Mouse (Mus musculus): Measurements from ENCODE around the gene Cacna1a. TPM values are rescaled to one million over a fixed set of nuclear protein-coding genes. Genes with fewer than 3 reads are reported as not detected.
A peak's percentile ranks its signal among the peaks of the same experiment; 100 is the strongest.

The Cacna1a gene
- polyA plus RNA-seq, 1 experiment from 2014 or later = 5.3 TPM

- H3K4me2 ChIP-seq (ENCODE audit: low read depth, severe bottlenecking) = peak overlapping the region; percentile 39
- no peak overlapping the region for H3K9ac ChIP-seq (ENCODE audit: low read length)
- no peaks in the 10 kb centered on the region for H3K36me3 ChIP-seq (ENCODE audit: control insufficient read depth, insufficient read depth, low read length)
- no peak overlapping the region for H3K4me3 ChIP-seq (ENCODE audit: low read depth, low read length)
- peak; percentile 59; the same call in 1 of the 2 replicates for ATAC-seq (ENCODE audit: insufficient number of reproducible peaks, low FRiP score, low TSS enrichment, low read depth)
- DNase-seq (ENCODE audit: low spot score) = peak; percentile 88
- peak overlapping the region; percentile 79 for H3K27ac ChIP-seq (replicated peaks; ENCODE audit: low read depth, low read length)
- 2% methylated on average over 14 of the region's 14 CpGs for WGBS
- no peaks in the 10 kb centered on the region for H3K9me3 ChIP-seq (ENCODE audit: control insufficient read depth, low read length)
- H3K4me1 ChIP-seq (ENCODE audit: control insufficient read depth, insufficient read depth, low read length) = peaks cover 11% of the 10 kb centered on the region; the same call in 1 of the 2 replicates
- no peaks in the 10 kb centered on the region for H3K27me3 ChIP-seq (ENCODE audit: control insufficient read depth, insufficient read depth, low read length)
Measured at GRCm38 (mm10) chr8:84647461-84647901, 259.2 kb downstream of the Cacna1a start.

GRCm38 (mm10) chr8:84650213-84650612 is 262.0 kb downstream of the Cacna1a start:
- Histone ChIP-seq H3K4me2 (ENCODE audit: low read depth, severe bottlenecking) (no peak overlapping the region), H3K9me3 (ENCODE audit: control insufficient read depth, low read length) (no peaks in the 10 kb centered on the region), H3K4me1 (ENCODE audit: control insufficient read depth, insufficient read depth, low read length) (peaks cover 20% of the 10 kb centered on the region), H3K36me3 (ENCODE audit: control insufficient read depth, insufficient read depth, low read length) (no peaks in the 10 kb centered on the region), H3K27me3 (ENCODE audit: control insufficient read depth, insufficient read depth, low read length) (no peaks in the 10 kb centered on the region), H3K9ac (ENCODE audit: low read length) (no peak overlapping the region; the same call in 1 of the 2 replicates), H3K4me3 (ENCODE audit: low read depth, low read length) (no peak overlapping the region), H3K27ac (replicated peaks; ENCODE audit: low read depth, low read length) (peak overlapping the region; percentile 89)
- DNase-seq (ENCODE audit: low spot score) (no peak), ATAC-seq (ENCODE audit: insufficient number of reproducible peaks, low FRiP score, low TSS enrichment, low read depth) (no peak)
- WGBS = 52% methylated on average over 3 of the region's 3 CpGs

- no peak for ATAC-seq (ENCODE audit: insufficient number of reproducible peaks, low FRiP score, low TSS enrichment, low read depth)
- Histone ChIP-seq H3K4me1 (ENCODE audit: control insufficient read depth, insufficient read depth, low read length) (peaks cover 32% of the 10 kb centered on the region), H3K36me3 (ENCODE audit: control insufficient read depth, insufficient read depth, low read length) (no peaks in the 10 kb centered on the region), H3K9ac (ENCODE audit: low read length) (peak overlapping the region; percentile 30; the same call in 1 of the 2 replicates), H3K4me2 (ENCODE audit: low read depth, severe bottlenecking) (peak overlapping the region; percentile 31), H3K27me3 (ENCODE audit: control insufficient read depth, insufficient read depth, low read length) (no peaks in the 10 kb centered on the region), H3K4me3 (ENCODE audit: low read depth, low read length) (peak overlapping the region; percentile 14; the same call in 1 of the 2 replicates), H3K27ac (replicated peaks; ENCODE audit: low read depth, low read length) (peak overlapping the region; percentile 87), H3K9me3 (ENCODE audit: control insufficient read depth, low read length) (no peaks in the 10 kb centered on the region)
- WGBS = 37% methylated on average over 9 of the region's 9 CpGs
- DNase-seq (ENCODE audit: low spot score) = peak; percentile 55
Measured at GRCm38 (mm10) chr8:84653092-84653631, 264.9 kb downstream of the Cacna1a start.

GRCm38 (mm10) chr8:84654597-84654996 is 266.4 kb downstream of the Cacna1a start:
- no peaks in the 10 kb centered on the region for H3K9me3 ChIP-seq (ENCODE audit: control insufficient read depth, low read length)
- H3K36me3 ChIP-seq (ENCODE audit: control insufficient read depth, insufficient read depth, low read length) = no peaks in the 10 kb centered on the region
- peak; percentile 62 for DNase-seq (ENCODE audit: low spot score)
- WGBS = 21% methylated on average over 4 of the region's 4 CpGs
- ATAC-seq (ENCODE audit: insufficient number of reproducible peaks, low FRiP score, low TSS enrichment, low read depth) = no peak
- no peaks in the 10 kb centered on the region for H3K27me3 ChIP-seq (ENCODE audit: control insufficient read depth, insufficient read depth, low read length)
- H3K27ac ChIP-seq (replicated peaks; ENCODE audit: low read depth, low read length) = peak overlapping the region; percentile 100
- 0 out of 2 replicates have a peak overlapping the region, but pooled peaks have one; percentile 9 for H3K9ac ChIP-seq (ENCODE audit: low read length)
- no peak overlapping the region for H3K4me3 ChIP-seq (ENCODE audit: low read depth, low read length)
- no peak overlapping the region; the same call in 1 of the 2 replicates for H3K4me2 ChIP-seq (ENCODE audit: low read depth, severe bottlenecking)
- H3K4me1 ChIP-seq (ENCODE audit: control insufficient read depth, insufficient read depth, low read length) = peaks cover 42% of the 10 kb centered on the region

GRCm38 (mm10) chr8:84655336-84656190 is 267.3 kb downstream of the Cacna1a start:
- under 1% methylated on average over 15 of the region's 15 CpGs for WGBS
- peak; percentile 80 for ATAC-seq (ENCODE audit: insufficient number of reproducible peaks, low FRiP score, low TSS enrichment, low read depth)
- H3K4me1 ChIP-seq (ENCODE audit: control insufficient read depth, insufficient read depth, low read length) = peaks cover 43% of the 10 kb centered on the region
- H3K9ac ChIP-seq (ENCODE audit: low read length) = peak overlapping the region; percentile 81
- H3K9me3 ChIP-seq (ENCODE audit: control insufficient read depth, low read length) = no peaks in the 10 kb centered on the region
- H3K27me3 ChIP-seq (ENCODE audit: control insufficient read depth, insufficient read depth, low read length) = no peaks in the 10 kb centered on the region
- no peaks in the 10 kb centered on the region for H3K36me3 ChIP-seq (ENCODE audit: control insufficient read depth, insufficient read depth, low read length)
- H3K27ac ChIP-seq (replicated peaks; ENCODE audit: low read depth, low read length) = peak overlapping the region; percentile 100
- peak overlapping the region; percentile 29 for H3K4me3 ChIP-seq (ENCODE audit: low read depth, low read length)
- peak; percentile 89 for DNase-seq (ENCODE audit: low spot score)
- H3K4me2 ChIP-seq (ENCODE audit: low read depth, severe bottlenecking) = peak overlapping the region; percentile 85

GRCm38 (mm10) chr8:84656191-84656525 is 267.9 kb downstream of the Cacna1a start:
- H3K27me3 ChIP-seq (ENCODE audit: control insufficient read depth, insufficient read depth, low read length) = no peaks in the 10 kb centered on the region
- peak overlapping the region; percentile 81 for H3K9ac ChIP-seq (ENCODE audit: low read length)
- DNase-seq (ENCODE audit: low spot score) (peak; percentile 99), ATAC-seq (ENCODE audit: insufficient number of reproducible peaks, low FRiP score, low TSS enrichment, low read depth) (peak; percentile 54)
- H3K4me3 ChIP-seq (ENCODE audit: low read depth, low read length) = peak overlapping the region; percentile 29
- peaks cover 43% of the 10 kb centered on the region for H3K4me1 ChIP-seq (ENCODE audit: control insufficient read depth, insufficient read depth, low read length)
- H3K9me3 ChIP-seq (ENCODE audit: control insufficient read depth, low read length) = no peaks in the 10 kb centered on the region
- under 1% methylated on average over 10 of the region's 10 CpGs for WGBS
- peak overlapping the region; percentile 100 for H3K27ac ChIP-seq (replicated peaks; ENCODE audit: low read depth, low read length)
- H3K36me3 ChIP-seq (ENCODE audit: control insufficient read depth, insufficient read depth, low read length) = no peaks in the 10 kb centered on the region
- peak overlapping the region; percentile 85 for H3K4me2 ChIP-seq (ENCODE audit: low read depth, severe bottlenecking)

- DNase-seq (ENCODE audit: low spot score) (peak; percentile 88), ATAC-seq (ENCODE audit: insufficient number of reproducible peaks, low FRiP score, low TSS enrichment, low read depth) (peak; percentile 53)
- Histone ChIP-seq H3K36me3 (ENCODE audit: control insufficient read depth, insufficient read depth, low read length) (no peaks in the 10 kb centered on the region), H3K9ac (ENCODE audit: low read length) (peak overlapping the region; percentile 81), H3K4me3 (ENCODE audit: low read depth, low read length) (peak overlapping the region; percentile 29), H3K27me3 (ENCODE audit: control insufficient read depth, insufficient read depth, low read length) (no peaks in the 10 kb centered on the region), H3K4me1 (ENCODE audit: control insufficient read depth, insufficient read depth, low read length) (peaks cover 43% of the 10 kb centered on the region), H3K9me3 (ENCODE audit: control insufficient read depth, low read length) (no peaks in the 10 kb centered on the region), H3K27ac (replicated peaks; ENCODE audit: low read depth, low read length) (peak overlapping the region; percentile 100), H3K4me2 (ENCODE audit: low read depth, severe bottlenecking) (peak overlapping the region; percentile 85)
- WGBS = under 1% methylated on average over 23 of the region's 23 CpGs
Measured at GRCm38 (mm10) chr8:84656641-84657126, 268.4 kb downstream of the Cacna1a start.

- no peaks in the 10 kb centered on the region for H3K27me3 ChIP-seq (ENCODE audit: control insufficient read depth, insufficient read depth, low read length)
- peak overlapping the region; percentile 85 for H3K4me2 ChIP-seq (ENCODE audit: low read depth, severe bottlenecking)
- DNase-seq (ENCODE audit: low spot score) (no peak), ATAC-seq (ENCODE audit: insufficient number of reproducible peaks, low FRiP score, low TSS enrichment, low read depth) (no peak)
- H3K4me1 ChIP-seq (ENCODE audit: control insufficient read depth, insufficient read depth, low read length) = peaks cover 43% of the 10 kb centered on the region
- no peaks in the 10 kb centered on the region for H3K36me3 ChIP-seq (ENCODE audit: control insufficient read depth, insufficient read depth, low read length)
- no peaks in the 10 kb centered on the region for H3K9me3 ChIP-seq (ENCODE audit: control insufficient read depth, low read length)
- peak overlapping the region; percentile 100 for H3K27ac ChIP-seq (replicated peaks; ENCODE audit: low read depth, low read length)
- peak overlapping the region; percentile 81 for H3K9ac ChIP-seq (ENCODE audit: low read length)
- H3K4me3 ChIP-seq (ENCODE audit: low read depth, low read length) = peak overlapping the region; percentile 29; the same call in 1 of the 2 replicates
Measured at GRCm38 (mm10) chr8:84657203-84657602, 269.0 kb downstream of the Cacna1a start.

Data from limb, embryonic 11.5 days (tissue).